Mouse (Mus musculus): ENCODE data around the gene Actc1.
A peak's percentile ranks its signal among the peaks of the same experiment; 100 is the strongest.

The Actc1 gene

DNA sequence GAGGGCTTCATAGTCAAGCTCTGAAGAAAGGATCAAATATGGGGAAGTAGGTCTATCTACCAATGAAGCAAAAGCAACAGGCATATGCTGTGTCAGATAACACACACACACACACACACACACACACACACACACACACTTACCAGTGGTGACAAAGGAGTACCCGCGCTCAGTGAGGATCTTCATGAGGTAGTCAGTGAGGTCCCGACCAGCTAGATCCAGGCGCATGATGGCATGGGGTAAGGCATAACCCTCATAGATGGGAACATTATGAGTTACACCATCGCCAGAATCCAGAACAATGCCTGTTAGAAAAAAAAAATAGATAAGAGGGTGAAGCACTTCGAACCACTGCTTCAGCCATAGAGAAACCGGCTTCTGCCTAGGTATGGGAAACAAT is 4.0 kb downstream of the Actc1 start:
- no peak for DNase-seq

GRCm38 (mm10) chr2:114047960-114048611 is 5.3 kb downstream of the Actc1 start:
- no peak for DNase-seq

- no peak for DNase-seq
Observed at GRCm38 (mm10) chr2:114046151-114046664, 7.1 kb downstream of the Actc1 start.

GRCm38 (mm10) chr2:114037926-114038325 is 15.4 kb downstream of the Actc1 start:
- DNase-seq: no peak

- no peak for DNase-seq
Observed at GRCm38 (mm10) chr2:114032259-114032658, 21.1 kb downstream of the Actc1 start.

- DNase-seq: no peak
Observed at GRCm38 (mm10) chr2:114023383-114023782, 30.0 kb downstream of the Actc1 start.

GRCm38 (mm10) chr2:114020210-114020563 is 33.2 kb downstream of the Actc1 start:
- DNase-seq: no peak

DNA sequence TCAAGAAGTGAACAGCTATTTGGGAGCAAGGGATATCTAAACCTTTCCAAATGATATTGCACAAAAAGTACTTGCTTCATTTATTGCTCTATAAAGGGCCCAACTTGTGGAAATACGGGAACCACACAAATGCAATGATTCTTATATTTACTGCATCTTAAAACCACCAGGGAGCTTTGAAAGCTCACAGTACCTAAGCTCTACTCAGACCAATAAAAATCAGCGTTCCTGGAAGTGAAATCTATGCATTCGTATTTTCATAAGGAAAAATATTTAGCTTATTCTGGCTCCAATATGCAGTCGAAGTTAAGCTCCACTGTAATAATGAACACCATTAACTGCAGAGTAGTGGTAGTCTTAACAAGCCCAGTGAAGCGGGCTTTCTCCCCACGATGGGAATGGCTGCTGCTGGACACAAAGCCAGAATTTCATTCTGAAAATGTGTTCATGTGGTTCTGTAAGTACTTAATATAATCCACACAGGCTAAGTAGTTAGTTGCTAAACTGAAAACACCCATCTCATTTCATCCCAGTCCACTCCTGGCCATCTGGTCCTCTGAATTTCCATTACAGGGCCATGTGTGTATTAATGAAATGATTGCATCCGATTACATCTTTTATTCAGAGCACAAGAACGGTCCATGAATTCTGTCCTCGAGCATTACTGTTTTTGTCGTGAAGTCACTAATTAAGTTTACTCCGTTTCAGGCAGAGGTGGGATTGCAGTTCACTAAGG is 33.7 kb downstream of the Actc1 start:
- DNase-seq: no peak

DNA sequence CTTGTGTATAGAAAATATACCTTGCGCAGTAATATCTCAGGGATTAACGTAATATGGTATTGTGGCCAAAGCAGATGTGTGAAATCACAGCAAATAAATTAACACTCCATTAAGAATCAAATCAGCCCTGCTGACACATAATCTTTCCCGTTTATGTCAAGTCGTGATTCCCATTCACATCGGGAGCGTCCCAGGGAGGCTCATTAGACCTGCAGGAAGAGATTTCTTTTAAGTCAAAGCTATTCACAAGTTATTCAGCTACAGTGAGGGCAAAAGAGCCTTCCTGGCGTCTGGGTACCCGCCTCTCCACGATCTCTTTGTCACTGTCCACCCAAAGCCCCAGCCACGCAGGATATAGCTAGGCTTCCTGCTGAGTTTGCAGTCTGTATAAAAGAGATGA is 35.2 kb downstream of the Actc1 start:
- no peak for DNase-seq

GRCm38 (mm10) chr2:114014839-114015238 is 38.5 kb downstream of the Actc1 start:
- DNase-seq: no peak

GRCm38 (mm10) chr2:114013846-114014245 is 39.5 kb downstream of the Actc1 start:
- peak; percentile 19 for DNase-seq

DNA sequence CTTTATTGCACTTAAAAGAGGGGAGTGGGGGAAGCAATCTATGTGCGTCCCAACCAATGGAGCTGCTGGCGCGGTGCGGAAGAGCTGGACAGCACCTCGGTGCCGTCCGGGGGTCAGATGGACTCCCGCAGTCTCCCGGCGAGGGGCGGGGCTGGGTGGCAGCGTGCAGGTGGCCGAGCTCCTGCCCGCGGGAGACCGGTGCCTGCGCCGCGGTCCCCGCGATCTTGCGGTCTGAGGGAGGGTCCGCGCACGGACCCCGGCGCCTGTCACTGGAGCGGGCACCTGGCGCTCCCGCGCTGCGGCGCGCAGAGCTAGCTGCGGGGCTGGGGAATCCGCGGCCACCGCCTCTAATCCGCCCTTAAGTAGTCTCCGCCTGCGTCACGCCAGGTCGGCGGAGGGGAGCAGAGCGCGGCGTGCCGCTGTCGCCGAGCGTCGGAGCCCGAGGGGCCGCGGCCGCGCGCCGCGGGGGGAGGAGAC is 40.0 kb downstream of the Actc1 start, which contains the start of gene Gjd2:
Gjd2 (minus strand) TSS at position 325 of the 477 bp plus-strand sequence.
- DNase-seq: no peak

DNA sequence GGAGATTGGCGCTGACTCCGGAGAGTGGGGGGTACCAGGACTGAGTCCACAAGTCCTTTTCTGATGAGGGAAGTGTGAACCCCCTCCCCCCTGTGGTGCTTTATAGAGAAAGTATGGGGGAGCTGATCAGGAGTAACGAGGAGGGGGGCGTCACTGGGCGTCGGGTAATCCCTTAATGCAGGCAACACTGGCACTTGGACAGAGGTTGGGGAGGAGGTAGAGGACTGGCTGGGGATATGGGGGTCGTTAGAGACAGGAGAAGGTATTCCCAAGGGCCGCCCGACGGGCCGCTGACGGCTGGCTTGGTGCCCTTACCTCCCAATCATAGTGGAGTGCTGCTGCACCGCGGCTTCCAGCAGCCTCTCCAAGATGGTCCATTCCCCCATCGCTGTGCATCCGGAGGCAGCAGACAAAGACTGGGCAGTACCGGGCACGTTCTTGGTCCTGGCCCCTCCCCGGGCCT is 40.6 kb downstream of the Actc1 start:
- peak; percentile 22 for DNase-seq

DNA sequence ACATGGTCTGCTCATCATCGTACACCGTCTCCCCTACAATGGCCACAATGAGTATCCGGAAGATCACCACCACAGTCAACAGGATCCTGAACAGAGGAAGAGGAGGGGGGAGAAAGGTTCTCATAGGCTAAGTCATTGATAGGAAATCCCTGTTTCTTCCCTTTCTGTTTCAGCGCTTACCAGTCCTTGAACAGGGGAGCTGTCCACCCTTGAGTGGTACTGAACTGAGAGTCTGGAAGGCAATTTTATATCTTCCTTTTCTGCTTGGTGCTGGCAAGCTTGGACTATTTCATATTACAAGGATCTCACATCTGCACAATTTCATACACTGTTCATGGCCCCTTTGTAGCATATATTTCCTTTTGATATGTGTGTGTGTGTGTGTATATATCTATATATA is 41.5 kb downstream of the Actc1 start:
- DNase-seq: no peak

- no peak for DNase-seq
Observed at GRCm38 (mm10) chr2:114008321-114008720, 45.0 kb downstream of the Actc1 start.

DNA sequence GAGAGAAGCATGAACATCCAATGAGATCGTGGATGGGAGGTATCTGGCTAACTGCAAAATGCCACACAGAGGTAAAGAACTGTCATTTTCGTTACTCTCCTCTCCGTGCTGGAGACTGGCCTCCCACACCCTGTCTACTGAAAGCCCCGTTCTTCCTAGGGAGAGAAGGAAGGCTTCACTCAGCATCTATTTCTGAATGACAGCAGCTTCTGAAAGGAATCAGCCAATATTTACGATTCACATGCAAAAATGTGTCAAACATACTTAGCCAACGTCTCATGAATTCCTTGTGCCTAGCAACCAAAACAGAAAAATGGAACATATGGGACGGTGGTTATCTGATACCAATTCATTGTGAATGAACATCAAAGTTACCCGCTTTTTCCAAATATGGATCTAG is 55.9 kb downstream of the Actc1 start:
- DNase-seq: no peak
